Mouse (Mus musculus) midbrain, embryonic 13.5 days (tissue): Measurements from ENCODE around the gene Lat. TPM values are rescaled to one million over a fixed set of nuclear protein-coding genes. Genes with fewer than 3 reads are reported as not detected.
"Not testable (repeated sequence)": the region's sequence is repeated elsewhere in the genome, so short reads cannot be mapped to it uniquely, and the experiment has no call there.

Experiments used
- ATAC-seq: fragments of 200-750 bp; cut with Nextera tagmentation; 2 replicates; pipeline ENCODE4 v1.8.0; 2017; ENCODE audit warnings: mild to moderate bottlenecking, moderate TSS enrichment, moderate library complexity
- H3K27ac ChIP-seq: fragments of 300-500 bp; sonication (generic); 2 replicates; pipeline ENCODE4 v1.5.1; 2015; ENCODE audit warnings: inconsistent platforms, mild to moderate bottlenecking, moderate library complexity
- H3K27me3 ChIP-seq: fragments of 300-500 bp; sonication (generic); 2 replicates; pipeline ENCODE4 v1.6.1; 2015; ENCODE audit warnings: mild to moderate bottlenecking, inconsistent platforms
- H3K36me3 ChIP-seq: fragments of 300-500 bp; sonication (generic); 2 replicates; pipeline ENCODE4 v1.6.1; 2015; ENCODE audit warnings: mild to moderate bottlenecking, inconsistent platforms
- H3K4me1 ChIP-seq: fragments of 300-500 bp; sonication (generic); replicated peaks from 2 replicates; pipeline ENCODE4 v1.6.1; 2015; ENCODE audit warnings: inconsistent platforms
- H3K4me2 ChIP-seq: fragments of 300-500 bp; sonication (generic); replicated peaks from 2 replicates; pipeline ENCODE4 v1.6.1; 2015; ENCODE audit warnings: moderate library complexity, mild to moderate bottlenecking, inconsistent platforms
- H3K4me3 ChIP-seq: fragments of 300-500 bp; sonication (generic); replicated peaks from 2 replicates; pipeline ENCODE4 v1.5.1; 2015; ENCODE audit warnings: mild to moderate bottlenecking, inconsistent platforms
- H3K9ac ChIP-seq: fragments of 300-500 bp; sonication (generic); replicated peaks from 2 replicates; pipeline ENCODE4 v1.6.1; 2015; ENCODE audit warnings: mild to moderate bottlenecking, inconsistent platforms
- H3K9me3 ChIP-seq: fragments of 300-500 bp; sonication (generic); 2 replicates; pipeline ENCODE4 v1.6.1; 2016; ENCODE audit warnings: mild to moderate bottlenecking, inconsistent platforms
- WGBS: fragments of 180-500 bp; shearing (Covaris S2); methylation state at CpG from one replicate; pipeline ENCODE4 v1.1.7; 2015; 5-methylcytosine and 5-hydroxymethylcytosine counted together
- polyA plus RNA-seq: library from polyadenylated mRNA; unstranded; fragments of >200 nt; fragmentation: Nextera tagmentation; extraction: Ambion mirVana; gene quantifications from 2 replicates; pipeline ENCODE4 v1.2.1, GENCODE M21; 2015

Gene Lat
- polyA plus RNA-seq, 1 experiment from 2014 or later, result 1.7 TPM

GRCm38 (mm10) chr7:126396298-126397119 lies 27.1 kb upstream of the Lat start, which contains the start of gene Nfatc2ip:
Nfatc2ip (minus strand) TSS chr7:126396737.
- Histone ChIP-seq H3K4me3 (peak within 1 kb of the TSS; percentile 84), H3K9me3 (no peaks in the 10 kb centered on the region), H3K4me2 (peak within 1 kb of the TSS; percentile 82), H3K27ac (peak within 1 kb of the TSS; percentile 64), H3K4me1 (peaks cover 14% of the 10 kb centered on the region), H3K36me3 (no peaks in the 10 kb centered on the region), H3K27me3 (no peaks in the 10 kb centered on the region), H3K9ac (peak within 1 kb of the TSS; percentile 86)
- under 1% methylated on average over 59 of the region's 59 CpGs for WGBS
- peak; percentile 100 for ATAC-seq

GRCm38 (mm10) chr7:126392086-126392884 lies 22.9 kb upstream of the Lat start:
- 92% methylated on average over 7 of the region's 7 CpGs for WGBS
- Histone ChIP-seq H3K36me3 (peaks cover 31% of the 10 kb centered on the region), H3K4me1 (peaks cover 13% of the 10 kb centered on the region)
- H3K4me3 ChIP-seq, H3K4me2 ChIP-seq, H3K27ac ChIP-seq, H3K9me3 ChIP-seq, ATAC-seq, H3K27me3 ChIP-seq, H3K9ac ChIP-seq: not testable (repeated sequence)

- Histone ChIP-seq H3K4me2 (no peak overlapping the region), H3K4me3 (no peak overlapping the region), H3K27me3 (no peaks in the 10 kb centered on the region), H3K4me1 (no peaks in the 10 kb centered on the region), H3K27ac (no peak overlapping the region), H3K9ac (no peak overlapping the region), H3K36me3 (peaks cover 59% of the 10 kb centered on the region), H3K9me3 (no peaks in the 10 kb centered on the region)
- WGBS, result 100% methylated on average over 1 of the region's 1 CpGs
- no peak for ATAC-seq
Observed at GRCm38 (mm10) chr7:126388185-126388584, 18.8 kb upstream of the Lat start.

- H3K4me1 ChIP-seq, result no peaks in the 10 kb centered on the region
- no peak overlapping the region for H3K27ac ChIP-seq
- no peaks in the 10 kb centered on the region for H3K9me3 ChIP-seq
- no peak overlapping the region for H3K4me3 ChIP-seq
- no peak for ATAC-seq
- H3K27me3 ChIP-seq, result no peaks in the 10 kb centered on the region
- 94% methylated on average over 5 of the region's 5 CpGs for WGBS
- H3K9ac ChIP-seq, result no peak overlapping the region
- H3K4me2 ChIP-seq, result no peak overlapping the region
- peaks cover 40% of the 10 kb centered on the region for H3K36me3 ChIP-seq
Observed at GRCm38 (mm10) chr7:126383565-126383964, 14.2 kb upstream of the Lat start.

GRCm38 (mm10) chr7:126377278-126378158 lies 8.1 kb upstream of the Lat start, which contains the start of gene Spns1:
Spns1 (minus strand) TSS chr7:126377450.
- WGBS, result under 1% methylated on average over 33 of the region's 33 CpGs
- Histone ChIP-seq H3K36me3 (peaks cover 25% of the 10 kb centered on the region), H3K9me3 (no peaks in the 10 kb centered on the region), H3K27ac (peak within 1 kb of the TSS; percentile 84), H3K4me2 (peak within 1 kb of the TSS; percentile 92), H3K27me3 (no peaks in the 10 kb centered on the region), H3K4me1 (peaks cover 26% of the 10 kb centered on the region), H3K4me3 (peak within 1 kb of the TSS; percentile 79), H3K9ac (peak within 1 kb of the TSS; percentile 76)
- peak; percentile 95 for ATAC-seq

- no peaks in the 10 kb centered on the region for H3K9me3 ChIP-seq
- peaks cover 26% of the 10 kb centered on the region for H3K4me1 ChIP-seq
- H3K9ac ChIP-seq, result peak overlapping the region; percentile 76
- H3K4me2 ChIP-seq, result peak overlapping the region; percentile 92
- H3K27me3 ChIP-seq, result no peaks in the 10 kb centered on the region
- 0 out of 2 replicates have a peak overlapping the region, but pooled peaks have one; percentile 42 for H3K27ac ChIP-seq
- 2% methylated on average over 27 of the region's 27 CpGs for WGBS
- H3K4me3 ChIP-seq, result peak overlapping the region; percentile 79
- no peak; the same call in 1 of the 2 replicates for ATAC-seq
- H3K36me3 ChIP-seq, result peaks cover 32% of the 10 kb centered on the region
Observed at GRCm38 (mm10) chr7:126376903-126377277, 7.5 kb upstream of the Lat start.

- Histone ChIP-seq H3K27ac (no peak overlapping the region), H3K4me2 (no peak overlapping the region), H3K9ac (no peak overlapping the region), H3K4me3 (no peak overlapping the region), H3K36me3 (peaks cover 50% of the 10 kb centered on the region), H3K9me3 (no peaks in the 10 kb centered on the region), H3K27me3 (no peaks in the 10 kb centered on the region), H3K4me1 (peaks cover 26% of the 10 kb centered on the region)
- 80% methylated on average over 5 of the region's 5 CpGs for WGBS
- no peak for ATAC-seq
Observed at GRCm38 (mm10) chr7:126375012-126375411, 5.6 kb upstream of the Lat start.

- peaks cover 55% of the 10 kb centered on the region for H3K36me3 ChIP-seq
- ATAC-seq, result no peak
- no peak overlapping the region for H3K27ac ChIP-seq
- peaks cover 26% of the 10 kb centered on the region for H3K4me1 ChIP-seq
- no peak overlapping the region for H3K9ac ChIP-seq
- H3K4me2 ChIP-seq, result no peak overlapping the region
- H3K27me3 ChIP-seq, result no peaks in the 10 kb centered on the region
- no peaks in the 10 kb centered on the region for H3K9me3 ChIP-seq
- H3K4me3 ChIP-seq, result no peak overlapping the region
- 90% methylated on average over 6 of the region's 6 CpGs for WGBS
Observed at GRCm38 (mm10) chr7:126374526-126374925, 5.2 kb upstream of the Lat start.

- peaks cover 69% of the 10 kb centered on the region for H3K36me3 ChIP-seq
- H3K9me3 ChIP-seq, result no peaks in the 10 kb centered on the region
- no peaks in the 10 kb centered on the region for H3K27me3 ChIP-seq
- no peak for ATAC-seq
- 92% methylated on average over 9 of the region's 9 CpGs for WGBS
- H3K4me2 ChIP-seq, result no peak overlapping the region
- H3K4me3 ChIP-seq, result no peak overlapping the region
- peaks cover 21% of the 10 kb centered on the region for H3K4me1 ChIP-seq
- H3K9ac ChIP-seq, result no peak overlapping the region
- no peak overlapping the region for H3K27ac ChIP-seq
Observed at GRCm38 (mm10) chr7:126373007-126373406, 3.6 kb upstream of the Lat start.

- no peak overlapping the region for H3K9ac ChIP-seq
- H3K36me3 ChIP-seq, result peaks cover 69% of the 10 kb centered on the region
- ATAC-seq, result no peak
- no peaks in the 10 kb centered on the region for H3K27me3 ChIP-seq
- H3K4me3 ChIP-seq, result no peak overlapping the region
- no peaks in the 10 kb centered on the region for H3K9me3 ChIP-seq
- WGBS, result 88% methylated on average over 8 of the region's 8 CpGs
- no peaks in the 10 kb centered on the region for H3K4me1 ChIP-seq
- H3K4me2 ChIP-seq, result no peak overlapping the region
- H3K27ac ChIP-seq, result no peak overlapping the region
Observed at GRCm38 (mm10) chr7:126368367-126368766, 1.0 kb downstream of the Lat start.

GRCm38 (mm10) chr7:126367636-126368035 lies 1.7 kb downstream of the Lat start:
- Histone ChIP-seq H3K9me3 (no peaks in the 10 kb centered on the region), H3K27ac (no peak overlapping the region), H3K4me2 (no peak overlapping the region), H3K4me3 (no peak overlapping the region), H3K4me1 (no peaks in the 10 kb centered on the region), H3K27me3 (no peaks in the 10 kb centered on the region), H3K36me3 (peaks cover 62% of the 10 kb centered on the region), H3K9ac (no peak overlapping the region)
- no peak for ATAC-seq
- 95% methylated on average over 10 of the region's 10 CpGs for WGBS
